Mouse (Mus musculus): ENCODE data around the gene Pip5k1a. TPM values are rescaled to one million over a fixed set of nuclear protein-coding genes. Genes with fewer than 3 reads are reported as not detected.
A peak's percentile ranks its signal among the peaks of the same experiment; 100 is the strongest.

Pip5k1a gene
- polyA plus RNA-seq, 1 experiment from 2014 or later = 12.7 TPM

GRCm38 (mm10) chr3:95014428-95015151 is 92.1 kb downstream of the Pip5k1a start:
- no peaks in the 10 kb centered on the region for H3K27me3 ChIP-seq (ENCODE audit: control insufficient read depth, insufficient read depth, low read length)
- H3K4me1 ChIP-seq (ENCODE audit: control insufficient read depth in 2 of 2, insufficient read depth in 2 of 2, low read length in 2 of 2) = peaks cover 3 to 20% of the 10 kb centered on the region in 2 experiments; a peak in 3 of 4 replicates
- peaks cover 28% of the 10 kb centered on the region for H3K36me3 ChIP-seq (ENCODE audit: control insufficient read depth, insufficient read depth, low read length)
- no peaks in the 10 kb centered on the region for H3K9me3 ChIP-seq (ENCODE audit: control insufficient read depth, low read length)
- H3K9ac ChIP-seq (ENCODE audit: low read length) = peak overlapping the region; percentile 87
- H3K4me3 ChIP-seq (ENCODE audit: control insufficient read depth in 1 of 2, insufficient read depth in 1 of 2, low read depth in 1 of 2, low read length in 2 of 2) = peak overlapping the region; percentile 61 to 88
- peak overlapping the region in 1 of 2 experiments; percentile 71; a peak in 2 of 4 replicates for H3K27ac ChIP-seq (replicated peaks in 1 of 2; ENCODE audit: control insufficient read depth in 1 of 2, insufficient read depth in 1 of 2, low read depth in 2 of 2, low read length in 2 of 2)
- peak overlapping the region; percentile 93 for H3K4me2 ChIP-seq (ENCODE audit: low read length)
- WGBS = under 1% methylated on average over 44 of the region's 44 CpGs
- ATAC-seq (ENCODE audit: insufficient number of reproducible peaks, insufficient read depth, low FRiP score, low read depth) = no peak

- peak overlapping the region; percentile 61 to 88 for H3K4me3 ChIP-seq (ENCODE audit: control insufficient read depth in 1 of 2, insufficient read depth in 1 of 2, low read depth in 1 of 2, low read length in 2 of 2)
- H3K27me3 ChIP-seq (ENCODE audit: control insufficient read depth, insufficient read depth, low read length) = no peaks in the 10 kb centered on the region
- H3K4me1 ChIP-seq (ENCODE audit: control insufficient read depth in 2 of 2, insufficient read depth in 2 of 2, low read length in 2 of 2) = peaks cover 3 to 20% of the 10 kb centered on the region in 2 experiments; a peak in 3 of 4 replicates
- peak overlapping the region; percentile 93 for H3K4me2 ChIP-seq (ENCODE audit: low read length)
- no peaks in the 10 kb centered on the region for H3K9me3 ChIP-seq (ENCODE audit: control insufficient read depth, low read length)
- WGBS = 16% methylated on average over 13 of the region's 13 CpGs
- peaks cover 35% of the 10 kb centered on the region for H3K36me3 ChIP-seq (ENCODE audit: control insufficient read depth, insufficient read depth, low read length)
- H3K9ac ChIP-seq (ENCODE audit: low read length) = peak overlapping the region; percentile 87
- H3K27ac ChIP-seq (replicated peaks in 1 of 2; ENCODE audit: control insufficient read depth in 1 of 2, insufficient read depth in 1 of 2, low read depth in 2 of 2, low read length in 2 of 2) = peak overlapping the region in 1 of 2 experiments; percentile 71; a peak in 2 of 4 replicates
- ATAC-seq (ENCODE audit: insufficient number of reproducible peaks, insufficient read depth, low FRiP score, low read depth) = no peak
Observed at GRCm38 (mm10) chr3:95013699-95014427, 92.9 kb downstream of the Pip5k1a start.

GRCm38 (mm10) chr3:95012982-95013381 is 93.7 kb downstream of the Pip5k1a start:
- WGBS = 86% methylated on average over 3 of the region's 3 CpGs
- no peak overlapping the region for H3K4me3 ChIP-seq (ENCODE audit: control insufficient read depth in 1 of 2, insufficient read depth in 1 of 2, low read depth in 1 of 2, low read length in 2 of 2)
- H3K4me2 ChIP-seq (ENCODE audit: low read length) = no peak overlapping the region
- no peaks in the 10 kb centered on the region for H3K27me3 ChIP-seq (ENCODE audit: control insufficient read depth, insufficient read depth, low read length)
- peaks cover 44% of the 10 kb centered on the region for H3K36me3 ChIP-seq (ENCODE audit: control insufficient read depth, insufficient read depth, low read length)
- H3K4me1 ChIP-seq (ENCODE audit: control insufficient read depth in 2 of 2, insufficient read depth in 2 of 2, low read length in 2 of 2) = peaks cover 3 to 20% of the 10 kb centered on the region in 2 experiments; a peak in 3 of 4 replicates
- no peak overlapping the region for H3K27ac ChIP-seq (replicated peaks in 1 of 2; ENCODE audit: control insufficient read depth in 1 of 2, insufficient read depth in 1 of 2, low read depth in 2 of 2, low read length in 2 of 2)
- no peak overlapping the region for H3K9ac ChIP-seq (ENCODE audit: low read length)
- H3K9me3 ChIP-seq (ENCODE audit: control insufficient read depth, low read length) = no peaks in the 10 kb centered on the region
- ATAC-seq (ENCODE audit: insufficient number of reproducible peaks, insufficient read depth, low FRiP score, low read depth) = no peak

- WGBS = 80% methylated on average over 7 of the region's 7 CpGs
- H3K4me3 ChIP-seq (ENCODE audit: control insufficient read depth in 1 of 2, insufficient read depth in 1 of 2, low read depth in 1 of 2, low read length in 2 of 2) = no peak overlapping the region
- H3K27me3 ChIP-seq (ENCODE audit: control insufficient read depth, insufficient read depth, low read length) = no peaks in the 10 kb centered on the region
- H3K4me1 ChIP-seq (ENCODE audit: control insufficient read depth in 2 of 2, insufficient read depth in 2 of 2, low read length in 2 of 2) = peaks cover 3 to 12% of the 10 kb centered on the region in 2 experiments; a peak in 3 of 4 replicates
- no peak overlapping the region for H3K9ac ChIP-seq (ENCODE audit: low read length)
- no peaks in the 10 kb centered on the region for H3K9me3 ChIP-seq (ENCODE audit: control insufficient read depth, low read length)
- H3K27ac ChIP-seq (replicated peaks in 1 of 2; ENCODE audit: control insufficient read depth in 1 of 2, insufficient read depth in 1 of 2, low read depth in 2 of 2, low read length in 2 of 2) = no peak overlapping the region
- no peak for ATAC-seq (ENCODE audit: insufficient number of reproducible peaks, insufficient read depth, low FRiP score, low read depth)
- peaks cover 70% of the 10 kb centered on the region for H3K36me3 ChIP-seq (ENCODE audit: control insufficient read depth, insufficient read depth, low read length)
- H3K4me2 ChIP-seq (ENCODE audit: low read length) = no peak overlapping the region
Observed at GRCm38 (mm10) chr3:95010396-95010795, 96.3 kb downstream of the Pip5k1a start.

Small RNAs within 50 kb of the gene (microRNA-seq; reads per million reads assigned to microRNA genes)
- gene Mir8099-1 = not detected

Other genes starting within 250 kb of the Pip5k1a start
- 296 and 297 TPM in 2 replicates for gene Psmb4, start 220.0 kb downstream of the Pip5k1a start, polyA plus RNA-seq (2014; fragmentation: Nextera tagmentation; extraction: Ambion mirVana)
- gene Selenbp1, start 173.9 kb downstream of the Pip5k1a start, polyA plus RNA-seq (2014; fragmentation: Nextera tagmentation; extraction: Ambion mirVana) = 71.7 and 74.5 TPM in 2 replicates
- 6.9 and 8.1 TPM in 2 replicates for gene Rfx5, start 152.9 kb downstream of the Pip5k1a start, polyA plus RNA-seq (2014; fragmentation: Nextera tagmentation; extraction: Ambion mirVana)
- 17.4 and 21.8 TPM in 2 replicates for gene Pi4kb, start 132.2 kb downstream of the Pip5k1a start, polyA plus RNA-seq (2014; fragmentation: Nextera tagmentation; extraction: Ambion mirVana)
- gene Zfp687, start 91.5 kb downstream of the Pip5k1a start, polyA plus RNA-seq (2014; fragmentation: Nextera tagmentation; extraction: Ambion mirVana) = 13.5 and 16.9 TPM in 2 replicates
- gene Psmd4, start 64.3 kb downstream of the Pip5k1a start, polyA plus RNA-seq (2014; fragmentation: Nextera tagmentation; extraction: Ambion mirVana) = 176 and 188 TPM in 2 replicates
- gene Vps72, start 4.1 kb upstream of the Pip5k1a start, polyA plus RNA-seq (2014; fragmentation: Nextera tagmentation; extraction: Ambion mirVana) = 87.5 and 95.7 TPM in 2 replicates
- 1.6 and 2.2 TPM in 2 replicates for gene Tmod4, start 17.5 kb upstream of the Pip5k1a start, polyA plus RNA-seq (2014; fragmentation: Nextera tagmentation; extraction: Ambion mirVana)
- gene Scnm1, start 27.1 kb upstream of the Pip5k1a start, polyA plus RNA-seq (2014; fragmentation: Nextera tagmentation; extraction: Ambion mirVana) = 58.5 and 58.7 TPM in 2 replicates
- gene Lysmd1, start 27.2 kb upstream of the Pip5k1a start, polyA plus RNA-seq (2014; fragmentation: Nextera tagmentation; extraction: Ambion mirVana) = 8.1 and 8.4 TPM in 2 replicates
- gene Tnfaip8l2, start 35.4 kb upstream of the Pip5k1a start, polyA plus RNA-seq (2014; fragmentation: Nextera tagmentation; extraction: Ambion mirVana) = 2.6 and 3.3 TPM in 2 replicates
- gene Sema6c, start 53.5 kb upstream of the Pip5k1a start, polyA plus RNA-seq (2014; fragmentation: Nextera tagmentation; extraction: Ambion mirVana) = 3.2 and 5.8 TPM in 2 replicates
- gene Gabpb2, start 111.0 kb upstream of the Pip5k1a start, polyA plus RNA-seq (2014; fragmentation: Nextera tagmentation; extraction: Ambion mirVana) = 6.6 and 7.9 TPM in 2 replicates
- gene Cdc42se1, start 121.8 kb upstream of the Pip5k1a start, polyA plus RNA-seq (2014; fragmentation: Nextera tagmentation; extraction: Ambion mirVana) = 61.7 and 63.3 TPM in 2 replicates
- 12.6 and 14.2 TPM in 2 replicates for gene Mllt11, start 125.2 kb upstream of the Pip5k1a start, polyA plus RNA-seq (2014; fragmentation: Nextera tagmentation; extraction: Ambion mirVana)
- gene Gm128, start 134.7 kb upstream of the Pip5k1a start, polyA plus RNA-seq (2014; fragmentation: Nextera tagmentation; extraction: Ambion mirVana) = 0.23 and 0.46 TPM in 2 replicates
- gene Bnipl, start 144.3 kb upstream of the Pip5k1a start, polyA plus RNA-seq (2014; fragmentation: Nextera tagmentation; extraction: Ambion mirVana) = not detected in 2 replicates
- gene Mindy1, start 174.4 kb upstream of the Pip5k1a start, polyA plus RNA-seq (2014; fragmentation: Nextera tagmentation; extraction: Ambion mirVana) = 25.6 and 28.8 TPM in 2 replicates
- gene Prune1, start 175.1 kb upstream of the Pip5k1a start, polyA plus RNA-seq (2014; fragmentation: Nextera tagmentation; extraction: Ambion mirVana) = 29.8 and 31.7 TPM in 2 replicates
- gene Anxa9, start 200.2 kb upstream of the Pip5k1a start, polyA plus RNA-seq (2014; fragmentation: Nextera tagmentation; extraction: Ambion mirVana) = 0.88 TPM in 2 replicates
- gene Cers2, start 207.9 kb upstream of the Pip5k1a start, polyA plus RNA-seq (2014; fragmentation: Nextera tagmentation; extraction: Ambion mirVana) = 118 and 123 TPM in 2 replicates